Mouse (Mus musculus): ENCODE measurements at regions not wholly inside any gene's neighbourhood (a gene's known extent, or its start where the extent isn't known, plus 50 kb on each side); places are given as distances from the start of the nearest gene placed in this dataset.

- Histone ChIP-seq H3K27me3 (ENCODE audit: control insufficient read depth, insufficient read depth, low read depth, low read length) (no peaks in the 10 kb centered on the region), H3K9ac (ENCODE audit: low read length) (no peak overlapping the region), H3K4me1 (replicated peaks; ENCODE audit: control insufficient read depth, insufficient read depth, low read length) (no peaks in the 10 kb centered on the region), H3K4me2 (ENCODE audit: low read depth, low read length) (no peak overlapping the region), H3K27ac (ENCODE audit: low read length) (no peak overlapping the region), H3K36me3 (ENCODE audit: control insufficient read depth, insufficient read depth, low read length) (no peaks in the 10 kb centered on the region), H3K4me3 (ENCODE audit: low read length) (no peak overlapping the region), H3K9me3 (ENCODE audit: control insufficient read depth, low read length) (no peaks in the 10 kb centered on the region)
- no peak for ATAC-seq (ENCODE audit: low read depth)
- WGBS: 83% methylated on average over 2 of the region's 2 CpGs
Measured at GRCm38 (mm10) chr4:105496176-105496575, 293.5 kb upstream of the Gm12728 start.

DNA sequence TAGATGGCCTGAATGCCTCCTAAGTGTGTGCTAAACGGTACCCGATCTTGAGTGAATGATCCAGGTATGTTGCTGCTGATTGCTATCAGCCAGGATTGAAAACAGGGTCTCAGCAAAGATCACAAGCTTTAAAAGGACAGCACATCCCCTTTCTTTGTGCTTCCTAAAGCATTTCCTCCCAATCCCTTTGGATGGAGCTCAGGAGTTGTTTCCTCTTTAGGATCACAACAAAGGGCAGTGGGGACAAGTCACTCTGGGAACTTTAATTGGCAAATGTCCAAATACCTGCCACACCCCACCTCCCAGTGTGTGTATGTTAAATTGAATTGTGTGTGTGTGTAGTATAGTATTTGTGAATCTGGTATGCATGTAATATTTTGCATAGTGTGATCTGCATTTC is 283.5 kb upstream of the Gm12728 start:
- H3K9ac ChIP-seq (ENCODE audit: low read length): no peak overlapping the region
- H3K4me2 ChIP-seq (ENCODE audit: low read depth, low read length): no peak overlapping the region
- no peaks in the 10 kb centered on the region for H3K36me3 ChIP-seq (ENCODE audit: control insufficient read depth, insufficient read depth, low read length)
- WGBS: 48% methylated on average over 2 of the region's 2 CpGs
- H3K27me3 ChIP-seq (ENCODE audit: control insufficient read depth, insufficient read depth, low read depth, low read length): no peaks in the 10 kb centered on the region
- H3K4me1 ChIP-seq (replicated peaks; ENCODE audit: control insufficient read depth, insufficient read depth, low read length): no peaks in the 10 kb centered on the region
- no peak overlapping the region for H3K4me3 ChIP-seq (ENCODE audit: low read length)
- H3K9me3 ChIP-seq (ENCODE audit: control insufficient read depth, low read length): no peaks in the 10 kb centered on the region; the same call in 1 of the 2 replicates
- H3K27ac ChIP-seq (ENCODE audit: low read length): no peak overlapping the region
- ATAC-seq (ENCODE audit: low read depth): no peak

- Histone ChIP-seq H3K27me3 (ENCODE audit: control insufficient read depth, insufficient read depth, low read depth, low read length) (no peaks in the 10 kb centered on the region), H3K4me1 (replicated peaks; ENCODE audit: control insufficient read depth, insufficient read depth, low read length) (no peaks in the 10 kb centered on the region), H3K9ac (ENCODE audit: low read length) (no peak overlapping the region), H3K9me3 (ENCODE audit: control insufficient read depth, low read length) (no peaks in the 10 kb centered on the region; the same call in 1 of the 2 replicates), H3K4me3 (ENCODE audit: low read length) (no peak overlapping the region), H3K4me2 (ENCODE audit: low read depth, low read length) (no peak overlapping the region), H3K27ac (ENCODE audit: low read length) (no peak overlapping the region), H3K36me3 (ENCODE audit: control insufficient read depth, insufficient read depth, low read length) (no peaks in the 10 kb centered on the region)
- 80% methylated on average over 7 of the region's 7 CpGs for WGBS
- ATAC-seq (ENCODE audit: low read depth): no peak
Measured at GRCm38 (mm10) chr4:105507221-105507620, 282.4 kb upstream of the Gm12728 start.

- H3K9ac ChIP-seq (ENCODE audit: low read length): no peak overlapping the region
- no peaks in the 10 kb centered on the region for H3K27me3 ChIP-seq (ENCODE audit: control insufficient read depth, insufficient read depth, low read depth, low read length)
- no peak overlapping the region for H3K4me2 ChIP-seq (ENCODE audit: low read depth, low read length)
- no peak overlapping the region for H3K27ac ChIP-seq (ENCODE audit: low read length)
- no peak overlapping the region for H3K4me3 ChIP-seq (ENCODE audit: low read length)
- no peaks in the 10 kb centered on the region; the same call in 1 of the 2 replicates for H3K9me3 ChIP-seq (ENCODE audit: control insufficient read depth, low read length)
- no peaks in the 10 kb centered on the region for H3K4me1 ChIP-seq (replicated peaks; ENCODE audit: control insufficient read depth, insufficient read depth, low read length)
- WGBS: 55% methylated on average over 3 of the region's 3 CpGs
- no peaks in the 10 kb centered on the region for H3K36me3 ChIP-seq (ENCODE audit: control insufficient read depth, insufficient read depth, low read length)
- no peak for ATAC-seq (ENCODE audit: low read depth)
Measured at GRCm38 (mm10) chr4:105509091-105509490, 280.6 kb upstream of the Gm12728 start.

GRCm38 (mm10) chr4:105510406-105510805 is 279.3 kb upstream of the Gm12728 start:
- H3K36me3 ChIP-seq (ENCODE audit: control insufficient read depth, insufficient read depth, low read length): no peaks in the 10 kb centered on the region
- no peak overlapping the region for H3K4me2 ChIP-seq (ENCODE audit: low read depth, low read length)
- H3K27ac ChIP-seq (ENCODE audit: low read length): no peak overlapping the region
- 72% methylated on average over 1 of the region's 1 CpGs for WGBS
- H3K4me1 ChIP-seq (replicated peaks; ENCODE audit: control insufficient read depth, insufficient read depth, low read length): no peaks in the 10 kb centered on the region
- no peaks in the 10 kb centered on the region for H3K27me3 ChIP-seq (ENCODE audit: control insufficient read depth, insufficient read depth, low read depth, low read length)
- no peak for ATAC-seq (ENCODE audit: low read depth)
- H3K9me3 ChIP-seq (ENCODE audit: control insufficient read depth, low read length): no peaks in the 10 kb centered on the region; the same call in 1 of the 2 replicates
- no peak overlapping the region for H3K9ac ChIP-seq (ENCODE audit: low read length)
- H3K4me3 ChIP-seq (ENCODE audit: low read length): no peak overlapping the region

GRCm38 (mm10) chr4:105525135-105525534 is 264.5 kb upstream of the Gm12728 start:
- no peak overlapping the region for H3K27ac ChIP-seq (ENCODE audit: low read length)
- no peaks in the 10 kb centered on the region for H3K9me3 ChIP-seq (ENCODE audit: control insufficient read depth, low read length)
- no peaks in the 10 kb centered on the region for H3K4me1 ChIP-seq (replicated peaks; ENCODE audit: control insufficient read depth, insufficient read depth, low read length)
- WGBS: 31% methylated on average over 2 of the region's 2 CpGs
- H3K4me3 ChIP-seq (ENCODE audit: low read length): no peak overlapping the region
- no peak overlapping the region for H3K4me2 ChIP-seq (ENCODE audit: low read depth, low read length)
- ATAC-seq (ENCODE audit: low read depth): 0 out of 2 replicates have a peak, but pooled peaks have one; percentile 43
- no peaks in the 10 kb centered on the region for H3K27me3 ChIP-seq (ENCODE audit: control insufficient read depth, insufficient read depth, low read depth, low read length)
- no peaks in the 10 kb centered on the region for H3K36me3 ChIP-seq (ENCODE audit: control insufficient read depth, insufficient read depth, low read length)
- H3K9ac ChIP-seq (ENCODE audit: low read length): no peak overlapping the region

- Histone ChIP-seq H3K27me3 (ENCODE audit: control insufficient read depth, insufficient read depth, low read depth, low read length) (no peaks in the 10 kb centered on the region), H3K36me3 (ENCODE audit: control insufficient read depth, insufficient read depth, low read length) (no peaks in the 10 kb centered on the region), H3K4me1 (replicated peaks; ENCODE audit: control insufficient read depth, insufficient read depth, low read length) (no peaks in the 10 kb centered on the region), H3K4me2 (ENCODE audit: low read depth, low read length) (no peak overlapping the region), H3K4me3 (ENCODE audit: low read length) (no peak overlapping the region), H3K27ac (ENCODE audit: low read length) (no peak overlapping the region), H3K9ac (ENCODE audit: low read length) (no peak overlapping the region), H3K9me3 (ENCODE audit: control insufficient read depth, low read length) (no peaks in the 10 kb centered on the region)
- ATAC-seq (ENCODE audit: low read depth): no peak
- 72% methylated on average over 7 of the region's 7 CpGs for WGBS
Measured at GRCm38 (mm10) chr4:105526755-105527154, 262.9 kb upstream of the Gm12728 start.

DNA sequence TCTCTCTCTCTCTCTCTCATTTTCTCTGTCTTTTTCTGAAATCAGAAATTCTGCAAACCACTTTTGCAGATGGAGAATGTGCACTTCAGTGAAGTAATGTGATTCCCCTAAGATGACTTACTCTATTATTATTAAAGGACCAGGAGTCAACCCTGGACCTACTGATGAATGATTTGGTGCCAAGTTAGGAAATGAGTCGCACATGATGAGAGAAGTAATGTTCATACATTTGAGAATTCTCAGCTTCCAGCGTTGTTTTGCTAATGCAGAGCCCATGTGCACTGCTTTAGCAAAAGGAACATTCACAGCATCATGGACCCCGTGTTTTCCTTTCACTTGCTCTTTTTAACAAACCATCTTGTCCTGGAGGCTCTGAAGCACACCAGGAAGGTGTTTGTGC is 262.4 kb upstream of the Gm12728 start:
- H3K4me3 ChIP-seq (ENCODE audit: low read length): no peak overlapping the region
- H3K4me2 ChIP-seq (ENCODE audit: low read depth, low read length): no peak overlapping the region
- H3K27me3 ChIP-seq (ENCODE audit: control insufficient read depth, insufficient read depth, low read depth, low read length): no peaks in the 10 kb centered on the region
- ATAC-seq (ENCODE audit: low read depth): no peak
- WGBS: 78% methylated on average over 3 of the region's 3 CpGs
- no peak overlapping the region for H3K9ac ChIP-seq (ENCODE audit: low read length)
- no peaks in the 10 kb centered on the region for H3K4me1 ChIP-seq (replicated peaks; ENCODE audit: control insufficient read depth, insufficient read depth, low read length)
- no peaks in the 10 kb centered on the region for H3K36me3 ChIP-seq (ENCODE audit: control insufficient read depth, insufficient read depth, low read length)
- H3K27ac ChIP-seq (ENCODE audit: low read length): no peak overlapping the region
- no peaks in the 10 kb centered on the region for H3K9me3 ChIP-seq (ENCODE audit: control insufficient read depth, low read length)

DNA sequence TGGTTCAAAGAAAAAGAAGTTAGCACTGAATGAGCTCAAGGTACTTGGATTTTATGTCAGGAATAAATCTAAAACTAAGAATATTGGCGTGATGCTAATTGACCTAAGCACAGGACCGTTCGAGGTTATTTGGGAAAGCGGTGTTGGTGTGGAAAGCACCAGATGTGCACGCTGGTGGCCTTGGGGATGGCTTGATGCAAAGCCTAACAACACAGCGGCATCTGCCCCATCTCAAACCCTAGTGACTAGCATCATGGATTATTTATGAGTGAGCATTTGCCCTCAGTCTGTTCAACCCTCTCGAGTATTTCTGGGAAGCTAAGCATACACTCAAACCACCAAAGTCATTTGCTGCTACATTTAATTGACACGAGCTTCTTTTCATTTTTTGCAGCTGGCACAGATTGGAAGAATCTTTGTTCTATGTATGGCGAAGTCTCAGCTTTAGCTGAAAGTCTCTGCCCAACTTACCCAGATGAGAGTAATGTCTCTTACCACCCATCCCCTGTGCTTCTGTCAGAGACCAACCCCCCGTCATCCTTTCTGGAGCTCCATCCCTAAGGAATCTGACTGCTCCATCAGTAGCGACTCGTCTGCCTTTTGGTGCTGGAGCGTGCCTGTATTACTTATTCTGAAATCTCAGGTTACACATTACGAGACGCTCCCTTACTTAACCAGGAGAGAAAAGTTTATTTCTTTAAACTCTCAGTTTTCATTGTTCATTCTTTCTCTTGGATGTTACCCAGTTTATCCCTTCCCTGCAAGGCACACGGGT is 257.8 kb upstream of the Gm12728 start:
- Histone ChIP-seq H3K4me1 (replicated peaks; ENCODE audit: control insufficient read depth, insufficient read depth, low read length) (no peaks in the 10 kb centered on the region), H3K27ac (ENCODE audit: low read length) (no peak overlapping the region), H3K27me3 (ENCODE audit: control insufficient read depth, insufficient read depth, low read depth, low read length) (no peaks in the 10 kb centered on the region), H3K36me3 (ENCODE audit: control insufficient read depth, insufficient read depth, low read length) (no peaks in the 10 kb centered on the region), H3K4me2 (ENCODE audit: low read depth, low read length) (no peak overlapping the region), H3K4me3 (ENCODE audit: low read length) (no peak overlapping the region), H3K9ac (ENCODE audit: low read length) (no peak overlapping the region), H3K9me3 (ENCODE audit: control insufficient read depth, low read length) (no peaks in the 10 kb centered on the region)
- no peak for ATAC-seq (ENCODE audit: low read depth)
- WGBS: 64% methylated on average over 16 of the region's 16 CpGs
